Mouse (Mus musculus): ENCODE results near the gene Ctsz.
A peak's percentile ranks its signal among the peaks of the same experiment; 100 is the strongest.

The Ctsz gene

GRCm38 (mm10) chr2:174441898-174442297, 3.1 kb upstream of the Ctsz start:
- no peak for DNase-seq (ENCODE audit: low read depth, low spot score)

- no peak for DNase-seq (ENCODE audit: low read depth, low spot score)
Observed at GRCm38 (mm10) chr2:174439961-174440360, 1.1 kb upstream of the Ctsz start.

- no peak for DNase-seq (ENCODE audit: low read depth, low spot score)
Observed at GRCm38 (mm10) chr2:174439450-174439838, 605 bp upstream of the Ctsz start.

GRCm38 (mm10) chr2:174438181-174438580, 658 bp downstream of the Ctsz start:
- DNase-seq (ENCODE audit: low read depth, low spot score): no peak

- no peak for DNase-seq (ENCODE audit: low read depth, low spot score)
Observed at GRCm38 (mm10) chr2:174437697-174437982, 1.2 kb downstream of the Ctsz start.

- no peak for DNase-seq (ENCODE audit: low read depth, low spot score)
Observed at GRCm38 (mm10) chr2:174436916-174437696, 1.7 kb downstream of the Ctsz start.

- DNase-seq (ENCODE audit: low read depth, low spot score): no peak
Observed at GRCm38 (mm10) chr2:174436076-174436701, 2.6 kb downstream of the Ctsz start.

- DNase-seq (ENCODE audit: low read depth, low spot score): no peak
Observed at GRCm38 (mm10) chr2:174434943-174435342, 3.9 kb downstream of the Ctsz start.

- no peak for DNase-seq (ENCODE audit: low read depth, low spot score)
Observed at GRCm38 (mm10) chr2:174428996-174429591, 9.7 kb downstream of the Ctsz start.

- DNase-seq (ENCODE audit: low read depth, low spot score): no peak
Observed at GRCm38 (mm10) chr2:174428076-174428835, 10.6 kb downstream of the Ctsz start.

- DNase-seq (ENCODE audit: low read depth, low spot score): no peak
Observed at GRCm38 (mm10) chr2:174426856-174427255, 12.0 kb downstream of the Ctsz start.

GRCm38 (mm10) chr2:174424301-174425085, 14.3 kb downstream of the Ctsz start:
- no peak for DNase-seq (ENCODE audit: low read depth, low spot score)

- no peak for DNase-seq (ENCODE audit: low read depth, low spot score)
Observed at GRCm38 (mm10) chr2:174421107-174421506, 17.7 kb downstream of the Ctsz start.

GRCm38 (mm10) chr2:174415731-174416310, 23.0 kb downstream of the Ctsz start, which contains the start of gene Nelfcd:
TSS of gene Nelfcd (plus strand) at chr2:174415804.
- DNase-seq (ENCODE audit: low read depth, low spot score): peak; percentile 98

- DNase-seq (ENCODE audit: low read depth, low spot score): no peak
Observed at GRCm38 (mm10) chr2:174415001-174415730, 23.7 kb downstream of the Ctsz start.

- no peak for DNase-seq (ENCODE audit: low read depth, low spot score)
Observed at GRCm38 (mm10) chr2:174413127-174413526, 25.7 kb downstream of the Ctsz start.

GRCm38 (mm10) chr2:174410222-174410621, 28.6 kb downstream of the Ctsz start:
- DNase-seq (ENCODE audit: low read depth, low spot score): no peak

GRCm38 (mm10) chr2:174400396-174400795, 38.4 kb downstream of the Ctsz start:
- DNase-seq (ENCODE audit: low read depth, low spot score): no peak

GRCm38 (mm10) chr2:174397881-174398280, 41.0 kb downstream of the Ctsz start:
- no peak for DNase-seq (ENCODE audit: low read depth, low spot score)

- no peak for DNase-seq (ENCODE audit: low read depth, low spot score)
Observed at GRCm38 (mm10) chr2:174397065-174397464, 41.8 kb downstream of the Ctsz start.

All from c-Kit-negative CD71-positive TER-119-positive erythroid progenitor cells, embryonic 14.5 days (primary cell).